Mouse (Mus musculus) myocyte (in vitro differentiated cells): ENCODE measurements around the gene Polr2l. TPM values are rescaled to one million over a fixed set of nuclear protein-coding genes. Genes with fewer than 3 reads are reported as not detected.

Experiments used
- H3K27me3 ChIP-seq: one replicate; pipeline ENCODE4 v1.6.1; 2011; ENCODE audit not compliant: control insufficient read depth, insufficient read depth, insufficient read length
- H3K36me3 ChIP-seq: one replicate; pipeline ENCODE4 v1.6.1; 2011; ENCODE audit not compliant: control insufficient read depth, insufficient read depth
- H3K4me2 ChIP-seq: one replicate; pipeline ENCODE4 v1.6.1; 2011; ENCODE audit warnings: low read depth, control low read depth
- H3K4me3 ChIP-seq: one replicate; pipeline ENCODE4 v1.5.1; 2011; ENCODE audit warnings: mild to moderate bottlenecking, control low read depth, moderate library complexity
- H3K79me2 ChIP-seq: one replicate; pipeline ENCODE4 v1.6.1; 2011; ENCODE audit not compliant: control insufficient read depth, insufficient read depth
- H3ac ChIP-seq: one replicate; pipeline ENCODE4 v1.6.1; 2011; ENCODE audit not compliant: control insufficient read depth, insufficient read length
- CEBPB ChIP-seq: IDR thresholded peaks from 2 replicates; pipeline ENCODE4 v1.6.1; 2011; ENCODE audit warnings: mild to moderate bottlenecking, moderate library complexity; ENCODE audit not compliant: poor library complexity, insufficient read depth, severe bottlenecking
- E2F4 ChIP-seq: IDR thresholded peaks from one replicate; pipeline ENCODE4 v1.6.1; 2011; ENCODE audit warnings: mild to moderate bottlenecking, control low read depth, moderate library complexity; ENCODE audit not compliant: insufficient read depth
- MAX ChIP-seq: IDR thresholded peaks from one replicate; pipeline ENCODE4 v1.6.1; 2011; ENCODE audit warnings: low read depth, mild to moderate bottlenecking, control low read depth
- MYOD1 ChIP-seq, 3 experiments: IDR thresholded peaks; one replicate each; pipeline ENCODE4 v1.6.1; 2011; ENCODE audit warnings: control low read depth in 2 of 3, low read depth in 2 of 3, mild to moderate bottlenecking in 2 of 3, moderate library complexity in 1 of 3; ENCODE audit not compliant: insufficient read length in 2 of 3, control insufficient read depth in 1 of 3
- MYOG ChIP-seq, 3 experiments: IDR thresholded peaks; one replicate each; pipeline ENCODE4 v1.6.1; 2011; ENCODE audit warnings: control low read depth in 2 of 3, low read depth in 2 of 3, mild to moderate bottlenecking in 2 of 3; ENCODE audit not compliant: insufficient read length in 2 of 3, control insufficient read depth in 1 of 3, insufficient read depth in 1 of 3
- POLR2A ChIP-seq: IDR thresholded peaks from one replicate; pipeline ENCODE4 v1.6.1; 2011; ENCODE audit warnings: low read depth, mild to moderate bottlenecking, control low read depth, moderate library complexity; ENCODE audit not compliant: insufficient read length
- POLR2AphosphoS2 ChIP-seq: IDR thresholded peaks from one replicate; pipeline ENCODE4 v1.6.1; 2011; ENCODE audit warnings: low read depth, control low read depth; ENCODE audit not compliant: insufficient read length
- REST ChIP-seq: IDR thresholded peaks from one replicate; pipeline ENCODE4 v1.6.1; 2011; ENCODE audit warnings: mild to moderate bottlenecking, control low read depth, moderate library complexity; ENCODE audit not compliant: insufficient read depth, insufficient read length
- SRF ChIP-seq: IDR thresholded peaks from one replicate; pipeline ENCODE4 v1.6.1; 2011; ENCODE audit warnings: low read depth; ENCODE audit not compliant: control insufficient read depth, insufficient read length
- TCF12 ChIP-seq: IDR thresholded peaks from one replicate; pipeline ENCODE4 v1.6.1; 2011; ENCODE audit warnings: mild to moderate bottlenecking, control low read depth; ENCODE audit not compliant: poor library complexity, insufficient read depth, severe bottlenecking
- TCF3 ChIP-seq: IDR thresholded peaks from one replicate; pipeline ENCODE4 v1.6.1; 2011; ENCODE audit warnings: low read depth, control low read depth; ENCODE audit not compliant: insufficient read length
- USF1 ChIP-seq: IDR thresholded peaks from one replicate; pipeline ENCODE4 v1.6.1; 2011; ENCODE audit warnings: low read depth, mild to moderate bottlenecking, control low read depth, moderate library complexity
- polyA plus RNA-seq: library from polyadenylated mRNA; unstranded; fragments of >200 nt; fragmentation: generic; extraction: Trizol; gene quantifications from one replicate; pipeline ENCODE4 v1.2.1, GENCODE M21; 2012; ENCODE audit warnings: missing spikeins

Gene Polr2l
- polyA plus RNA-seq, 1 experiment, result 95.1 TPM

- Histone ChIP-seq H3K36me3 (peaks cover 9% of the 10 kb centered on the region), H3K4me2 (no peak overlapping the region), H3K4me3 (no peak overlapping the region), H3K79me2 (no peaks in the 10 kb centered on the region), H3ac (no peak overlapping the region), H3K27me3 (no peaks in the 10 kb centered on the region)
- TF ChIP-seq MYOD1 (IDR thresholded peaks at IDR 0.05; ENCODE audit: control insufficient read depth in 1 of 3, insufficient read length in 2 of 3, low read depth in 2 of 3), result no peak
Measured at GRCm38 (mm10) chr7:141517638-141518037, 42.7 kb upstream of the Polr2l start.

- TF ChIP-seq MAX (no peak), MYOD1 (IDR thresholded peaks at IDR 0.05; ENCODE audit: control insufficient read depth in 1 of 3, insufficient read length in 2 of 3, low read depth in 2 of 3) (no peak), REST (no peak), POLR2AphosphoS2 (no peak), SRF (no peak), TCF12 (no peak), USF1 (no peak), MYOG (IDR thresholded peaks at IDR 0.05; ENCODE audit: control insufficient read depth in 1 of 3, insufficient read depth in 1 of 3, insufficient read length in 2 of 3, low read depth in 2 of 3) (no peak), E2F4 (no peak), TCF3 (no peak), POLR2A (no peak), CEBPB (no peak)
- Histone ChIP-seq H3K4me3 (no peak overlapping the region), H3K36me3 (peaks cover 4% of the 10 kb centered on the region), H3K79me2 (no peaks in the 10 kb centered on the region), H3ac (no peak overlapping the region), H3K27me3 (no peaks in the 10 kb centered on the region), H3K4me2 (no peak overlapping the region)
Measured at GRCm38 (mm10) chr7:141510681-141511191, 35.8 kb upstream of the Polr2l start.

- Histone ChIP-seq H3K4me3 (no peak overlapping the region), H3K79me2 (no peaks in the 10 kb centered on the region), H3ac (no peak overlapping the region), H3K4me2 (no peak overlapping the region), H3K36me3 (peaks cover 4% of the 10 kb centered on the region), H3K27me3 (no peaks in the 10 kb centered on the region)
- TF ChIP-seq SRF (no peak), E2F4 (no peak), CEBPB (no peak), USF1 (no peak), POLR2AphosphoS2 (no peak), REST (no peak)
Measured at GRCm38 (mm10) chr7:141510196-141510595, 35.3 kb upstream of the Polr2l start.

- no peak overlapping the region for H3K4me2 ChIP-seq
- H3K36me3 ChIP-seq, result no peaks in the 10 kb centered on the region
- TF ChIP-seq TCF3 (no peak), MAX (no peak), MYOD1 (IDR thresholded peaks at IDR 0.05; ENCODE audit: control insufficient read depth in 1 of 3, insufficient read length in 2 of 3, low read depth in 2 of 3) (no peak), SRF (no peak), CEBPB (no peak)
- H3K4me3 ChIP-seq, result no peak overlapping the region
- H3ac ChIP-seq, result no peak overlapping the region
- no peaks in the 10 kb centered on the region for H3K79me2 ChIP-seq
- no peaks in the 10 kb centered on the region for H3K27me3 ChIP-seq
Measured at GRCm38 (mm10) chr7:141508160-141508559, 33.2 kb upstream of the Polr2l start.

GRCm38 (mm10) chr7:141506278-141506677 is 31.3 kb upstream of the Polr2l start:
- Histone ChIP-seq H3K4me2 (no peak overlapping the region), H3K27me3 (no peaks in the 10 kb centered on the region), H3ac (no peak overlapping the region), H3K4me3 (no peak overlapping the region), H3K79me2 (no peaks in the 10 kb centered on the region), H3K36me3 (no peaks in the 10 kb centered on the region)
- no peak for TF ChIP-seq SRF
- no peak for TF ChIP-seq E2F4
- TF ChIP-seq CEBPB, result no peak

GRCm38 (mm10) chr7:141502556-141502905 is 27.6 kb upstream of the Polr2l start:
- no peak overlapping the region for H3K4me3 ChIP-seq
- no peak overlapping the region for H3K4me2 ChIP-seq
- H3K27me3 ChIP-seq, result no peaks in the 10 kb centered on the region
- TF ChIP-seq CEBPB (no peak), TCF12 (no peak), MAX (no peak), POLR2A (no peak), SRF (no peak), USF1 (no peak), E2F4 (no peak), MYOD1 (IDR thresholded peaks at IDR 0.05; ENCODE audit: control insufficient read depth in 1 of 3, insufficient read length in 2 of 3, low read depth in 2 of 3) (no peak), TCF3 (no peak), MYOG (IDR thresholded peaks at IDR 0.05; ENCODE audit: control insufficient read depth in 1 of 3, insufficient read depth in 1 of 3, insufficient read length in 2 of 3, low read depth in 2 of 3) (no peak)
- H3K79me2 ChIP-seq, result no peaks in the 10 kb centered on the region
- peaks cover 4% of the 10 kb centered on the region for H3K36me3 ChIP-seq
- H3ac ChIP-seq, result no peak overlapping the region
